Mouse (Mus musculus) ovary, postnatal 36 days (tissue): Measurements from ENCODE around the gene Tbc1d9b.
A peak's percentile ranks its signal among the peaks of the same experiment; 100 is the strongest.

Source experiments
- DNase-seq: peaks from one replicate; pipeline ENCODE4 v3.0.0; 2022; ENCODE audit warnings: low spot score, mixed read lengths

Tbc1d9b gene

GRCm38 (mm10) chr11:50211322-50212059, 80.3 kb downstream of the Tbc1d9b start:
- DNase-seq: no peak

GRCm38 (mm10) chr11:50212060-50212739, 81.0 kb downstream of the Tbc1d9b start:
- DNase-seq: no peak

GRCm38 (mm10) chr11:50212848-50213758, 81.9 kb downstream of the Tbc1d9b start:
- peak; percentile 79 for DNase-seq

GRCm38 (mm10) chr11:50214631-50215030, 83.4 kb downstream of the Tbc1d9b start:
- no peak for DNase-seq

GRCm38 (mm10) chr11:50215633-50216032, 84.4 kb downstream of the Tbc1d9b start:
- DNase-seq: no peak

- peak; percentile 21 for DNase-seq
Observed at GRCm38 (mm10) chr11:50216724-50217366, 85.6 kb downstream of the Tbc1d9b start.

- DNase-seq: peak; percentile 25
Observed at GRCm38 (mm10) chr11:50217811-50218210, 86.6 kb downstream of the Tbc1d9b start.

GRCm38 (mm10) chr11:50219833-50220232, 88.6 kb downstream of the Tbc1d9b start:
- DNase-seq: no peak
